Mouse (Mus musculus): ENCODE measurements around the gene Kif5a. TPM values are rescaled to one million over a fixed set of nuclear protein-coding genes. Genes with fewer than 3 reads are reported as not detected.
"Not testable (repeated sequence)": the region's sequence is repeated elsewhere in the genome, so short reads cannot be mapped to it uniquely, and the experiment has no call there.

Gene Kif5a
- 99.0 and 103 TPM in 2 replicates for polyA plus RNA-seq (2015; fragmentation: Nextera tagmentation; extraction: Ambion mirVana)

- Histone ChIP-seq H3K36me3 (replicated peaks) (no peaks in the 10 kb centered on the region), H3K9ac (peak within 1 kb of the TSS; percentile 69), H3K4me2 (peak within 1 kb of the TSS; percentile 75), H3K27me3 (replicated peaks) (no peaks in the 10 kb centered on the region), H3K4me3 (peak within 1 kb of the TSS; percentile 59), H3K4me1 (peaks cover 57% of the 10 kb centered on the region), H3K27ac (peak within 1 kb of the TSS; percentile 89), H3K9me3 (no peaks in the 10 kb centered on the region)
- ATAC-seq (replicated peaks) = peak; percentile 43
- WGBS = 1% methylated on average over 53 of the region's 53 CpGs
Observed at GRCm38 (mm10) chr10:127262548-127263398, at the start of gene Kif5a. Gene Kif5a (minus strand): TSS chr10:127263348.

GRCm38 (mm10) chr10:127312858-127313257 is 49.7 kb upstream of the Kif5a start:
- no peaks in the 10 kb centered on the region for H3K9me3 ChIP-seq
- no peaks in the 10 kb centered on the region for H3K27me3 ChIP-seq (replicated peaks)
- H3K4me3 ChIP-seq = no peak overlapping the region
- H3K4me1 ChIP-seq = peaks cover 20% of the 10 kb centered on the region
- ATAC-seq (replicated peaks) = no peak
- 75% methylated on average over 4 of the region's 4 CpGs for WGBS
- H3K36me3 ChIP-seq (replicated peaks) = peaks cover 11% of the 10 kb centered on the region; the same call in 1 of the 2 replicates
- no peak overlapping the region for H3K27ac ChIP-seq
- no peak overlapping the region for H3K4me2 ChIP-seq
- no peak overlapping the region for H3K9ac ChIP-seq

- peaks cover 16% of the 10 kb centered on the region for H3K36me3 ChIP-seq (replicated peaks)
- H3K9me3 ChIP-seq = no peaks in the 10 kb centered on the region
- H3K27ac ChIP-seq = peak overlapping the region; percentile 85
- H3K4me2 ChIP-seq = peak overlapping the region; percentile 88
- H3K4me3 ChIP-seq = peak overlapping the region; percentile 73
- peaks cover 20% of the 10 kb centered on the region for H3K4me1 ChIP-seq
- under 1% methylated on average over 4 of the region's 4 CpGs for WGBS
- peak overlapping the region; percentile 87 for H3K9ac ChIP-seq
- ATAC-seq (replicated peaks) = peak; percentile 53
- no peaks in the 10 kb centered on the region for H3K27me3 ChIP-seq (replicated peaks)
Observed at GRCm38 (mm10) chr10:127312356-127312676, 49.2 kb upstream of the Kif5a start.

GRCm38 (mm10) chr10:127311476-127312355 is 48.6 kb upstream of the Kif5a start, which contains the start of gene Mars:
Gene Mars (minus strand): TSS chr10:127311786.
- Histone ChIP-seq H3K9me3 (no peaks in the 10 kb centered on the region), H3K36me3 (replicated peaks) (peaks cover 18% of the 10 kb centered on the region), H3K27me3 (replicated peaks) (no peaks in the 10 kb centered on the region), H3K4me1 (peaks cover 20% of the 10 kb centered on the region), H3K4me2 (peak within 1 kb of the TSS; percentile 88), H3K4me3 (peak within 1 kb of the TSS; percentile 73), H3K27ac (peak within 1 kb of the TSS; percentile 85), H3K9ac (peak within 1 kb of the TSS; percentile 87)
- peak; percentile 97 for ATAC-seq (replicated peaks)
- WGBS = under 1% methylated on average over 65 of the region's 65 CpGs

- peak; percentile 59 for ATAC-seq (replicated peaks)
- H3K4me2 ChIP-seq = peak overlapping the region; percentile 88
- 38% methylated on average over 23 of the region's 23 CpGs for WGBS
- H3K27ac ChIP-seq = peak overlapping the region; percentile 85
- peaks cover 27% of the 10 kb centered on the region for H3K36me3 ChIP-seq (replicated peaks)
- peak overlapping the region; percentile 73 for H3K4me3 ChIP-seq
- peak overlapping the region; percentile 87 for H3K9ac ChIP-seq
- H3K27me3 ChIP-seq (replicated peaks) = no peaks in the 10 kb centered on the region
- H3K9me3 ChIP-seq = no peaks in the 10 kb centered on the region
- peaks cover 20% of the 10 kb centered on the region for H3K4me1 ChIP-seq
Observed at GRCm38 (mm10) chr10:127310523-127311475, 47.7 kb upstream of the Kif5a start.

- not testable (repeated sequence) for H3K27me3 ChIP-seq (replicated peaks); H3K27ac ChIP-seq; ATAC-seq (replicated peaks); H3K9me3 ChIP-seq; H3K4me3 ChIP-seq; H3K9ac ChIP-seq; H3K4me2 ChIP-seq
- WGBS = 87% methylated on average over 3 of the region's 3 CpGs
- Histone ChIP-seq H3K4me1 (peaks cover 20% of the 10 kb centered on the region), H3K36me3 (replicated peaks) (peaks cover 43% of the 10 kb centered on the region)
Observed at GRCm38 (mm10) chr10:127309167-127309566, 46.0 kb upstream of the Kif5a start.

- Histone ChIP-seq H3K9ac (no peak overlapping the region), H3K27ac (no peak overlapping the region), H3K27me3 (replicated peaks) (no peaks in the 10 kb centered on the region), H3K4me2 (no peak overlapping the region), H3K9me3 (no peaks in the 10 kb centered on the region), H3K4me1 (no peaks in the 10 kb centered on the region), H3K36me3 (replicated peaks) (peaks cover 75% of the 10 kb centered on the region), H3K4me3 (no peak overlapping the region)
- ATAC-seq (replicated peaks) = no peak
- 96% methylated on average over 11 of the region's 11 CpGs for WGBS
Observed at GRCm38 (mm10) chr10:127303136-127303535, 40.0 kb upstream of the Kif5a start.

GRCm38 (mm10) chr10:127300361-127300760 is 37.2 kb upstream of the Kif5a start:
- 95% methylated on average over 6 of the region's 6 CpGs for WGBS
- H3K4me3 ChIP-seq = no peak overlapping the region
- H3K9me3 ChIP-seq = no peaks in the 10 kb centered on the region
- H3K27ac ChIP-seq = no peak overlapping the region
- no peaks in the 10 kb centered on the region for H3K4me1 ChIP-seq
- no peak for ATAC-seq (replicated peaks)
- H3K27me3 ChIP-seq (replicated peaks) = no peaks in the 10 kb centered on the region
- no peak overlapping the region for H3K9ac ChIP-seq
- H3K4me2 ChIP-seq = no peak overlapping the region
- H3K36me3 ChIP-seq (replicated peaks) = peaks cover 77% of the 10 kb centered on the region

GRCm38 (mm10) chr10:127297015-127297871 is 34.1 kb upstream of the Kif5a start:
- Histone ChIP-seq H3K36me3 (replicated peaks) (peaks cover 68% of the 10 kb centered on the region), H3K4me2 (no peak overlapping the region), H3K4me1 (peaks cover 7% of the 10 kb centered on the region), H3K9me3 (no peaks in the 10 kb centered on the region), H3K27me3 (replicated peaks) (no peaks in the 10 kb centered on the region), H3K9ac (no peak overlapping the region), H3K27ac (no peak overlapping the region), H3K4me3 (no peak overlapping the region)
- no peak for ATAC-seq (replicated peaks)
- 93% methylated on average over 16 of the region's 16 CpGs for WGBS

- Histone ChIP-seq H3K9me3 (no peaks in the 10 kb centered on the region), H3K27ac (no peak overlapping the region), H3K4me2 (no peak overlapping the region), H3K36me3 (replicated peaks) (peaks cover 59% of the 10 kb centered on the region), H3K4me1 (peaks cover 17% of the 10 kb centered on the region), H3K27me3 (replicated peaks) (no peaks in the 10 kb centered on the region), H3K4me3 (no peak overlapping the region), H3K9ac (no peak overlapping the region)
- WGBS = 95% methylated on average over 24 of the region's 24 CpGs
- ATAC-seq (replicated peaks) = no peak
Observed at GRCm38 (mm10) chr10:127295986-127296794, 33.0 kb upstream of the Kif5a start.
